Mouse (Mus musculus) heart, postnatal 0 days (tissue): ENCODE results near the gene Cox5b.

Source experiments
- CTCF ChIP-seq: IDR thresholded peaks from 2 replicates; pipeline ENCODE4 v1.5.1; 2016; ENCODE audit warnings: antibody characterized with exemption, control low read depth, low read depth
- EP300 ChIP-seq: IDR thresholded peaks from 2 replicates; pipeline ENCODE4 v1.6.1; 2016; ENCODE audit warnings: antibody characterized with exemption, low read depth

DNA sequence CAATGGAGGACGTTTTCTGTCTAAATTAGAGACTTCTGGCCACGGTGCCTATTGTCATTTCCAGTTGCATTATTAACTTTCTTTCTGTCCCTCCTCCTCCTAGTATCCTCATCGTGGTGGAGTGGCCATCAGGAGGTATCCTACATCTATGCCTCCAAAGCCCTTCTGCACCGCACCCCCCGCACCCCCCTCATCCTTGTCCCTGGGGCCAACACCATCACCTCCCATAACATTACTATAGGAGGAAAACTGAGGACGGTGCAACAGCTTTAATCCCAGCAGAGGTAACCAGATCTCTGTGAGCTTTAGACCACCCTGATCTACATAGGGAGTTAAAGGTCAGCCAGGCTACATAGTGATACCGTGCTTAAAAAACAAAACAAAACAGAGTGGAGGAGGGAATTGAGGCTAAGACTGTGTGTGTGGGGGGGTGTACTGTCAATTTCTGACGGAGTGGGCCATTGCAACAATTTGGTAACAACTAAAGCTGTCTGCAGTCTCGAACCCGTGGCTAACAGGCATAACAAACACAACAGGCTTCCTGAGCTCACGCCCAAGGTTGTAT, 496 bp upstream of the Cox5b start:
- TF ChIP-seq CTCF (no peak), EP300 (no peak)
